30 mouse cellular contexts compared by ENCODE assay signal in the genomic region with DNA sequence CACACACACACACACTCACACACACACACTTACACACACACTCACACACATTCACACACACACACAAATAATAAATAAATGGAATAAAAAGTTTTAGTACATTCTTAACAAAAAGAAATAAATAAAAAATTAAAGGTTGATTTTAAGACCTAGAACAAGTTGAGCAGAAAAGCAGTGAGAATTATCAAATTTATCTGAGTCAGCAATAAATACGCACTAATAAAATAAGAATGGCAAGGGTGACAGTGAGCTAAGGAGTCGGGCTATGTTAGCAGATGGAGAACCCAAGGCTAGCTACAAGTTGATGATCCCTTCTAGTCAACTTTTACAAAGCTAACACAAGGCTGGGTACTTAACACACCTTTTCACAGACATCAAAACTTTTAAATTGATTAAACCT.
"Had no signal": no experiment of that assay in that cellular context is flagged by ENCODE, and none has a peak within 500 bp of the region (broad histone marks: within the 10 kb centered on the region; RNA-seq: fewer than 3 reads in every experiment).

No protein-coding gene starts in this region.

- H3K27me3 ChIP-seq: limb, embryonic 12.5 days; limb, embryonic 13.5 days; limb, embryonic 15.5 days; liver, embryonic 12.5 days; liver, embryonic 13.5 days; liver, embryonic 15.5 days; lung, embryonic 15.5 days; megakaryocyte, embryonic 14.5 days; midbrain, embryonic 12.5 days; midbrain, embryonic 13.5 days; midbrain, embryonic 15.5 days; neural tube, embryonic 12.5 days had no signal

- H3K9me3 ChIP-seq: limb, embryonic 10.5 days; limb, embryonic 12.5 days; limb, embryonic 13.5 days; limb, embryonic 15.5 days; liver, embryonic 12.5 days; liver, embryonic 13.5 days; liver, embryonic 15.5 days; lung, embryonic 15.5 days; megakaryocyte, embryonic 14.5 days; midbrain, embryonic 10.5 days; midbrain, embryonic 12.5 days; midbrain, embryonic 13.5 days; midbrain, embryonic 15.5 days; neural tube, embryonic 12.5 days had no signal

- H3K9ac ChIP-seq: limb, embryonic 12.5 days; limb, embryonic 13.5 days; limb, embryonic 15.5 days; liver, embryonic 12.5 days; liver, embryonic 13.5 days; liver, embryonic 14.5 days; liver, embryonic 15.5 days; liver, postnatal 0 days; lung, embryonic 14.5 days; lung, embryonic 15.5 days; midbrain, embryonic 12.5 days; midbrain, embryonic 13.5 days; midbrain, embryonic 15.5 days; neural tube, embryonic 12.5 days had no signal

- H3K4me1 ChIP-seq: limb, embryonic 10.5 days; limb, embryonic 12.5 days; limb, embryonic 13.5 days; limb, embryonic 15.5 days; liver, embryonic 12.5 days; liver, embryonic 13.5 days; liver, embryonic 15.5 days; lung, embryonic 15.5 days; megakaryocyte, embryonic 14.5 days; midbrain, embryonic 10.5 days; midbrain, embryonic 12.5 days; midbrain, embryonic 13.5 days; midbrain, embryonic 15.5 days; neural tube, embryonic 12.5 days had no signal

- H3K36me3 ChIP-seq: limb, embryonic 10.5 days; limb, embryonic 12.5 days; limb, embryonic 13.5 days; limb, embryonic 15.5 days; liver, embryonic 12.5 days; liver, embryonic 13.5 days; liver, embryonic 15.5 days; lung, embryonic 15.5 days; midbrain, embryonic 10.5 days; midbrain, embryonic 12.5 days; midbrain, embryonic 13.5 days; midbrain, embryonic 15.5 days; neural tube, embryonic 12.5 days had no signal

- H3K27ac ChIP-seq: limb, embryonic 10.5 days; limb, embryonic 12.5 days; limb, embryonic 13.5 days; limb, embryonic 15.5 days; liver, embryonic 12.5 days; liver, embryonic 13.5 days; liver, embryonic 14.5 days; liver, embryonic 15.5 days; lung, embryonic 15.5 days; macrophage; midbrain, embryonic 10.5 days; midbrain, embryonic 12.5 days; midbrain, embryonic 13.5 days; midbrain, embryonic 15.5 days; neural tube, embryonic 12.5 days had no signal

- DNase-seq: left cerebral cortex, postnatal 4 days; liver; liver, embryonic 13.5 days; liver, postnatal 0 days; lung, adult 18-20 months; lung, adult 2 months; lung, embryonic 14.5 days; lung, postnatal 10 days; lung, postnatal 14 days; lung, postnatal 36 days; lung, postnatal 4 days; midbrain, embryonic 14.5 days had no signal

- H3K4me2 ChIP-seq: limb, embryonic 12.5 days; limb, embryonic 13.5 days; limb, embryonic 15.5 days; liver, embryonic 11.5 days; liver, embryonic 12.5 days; liver, embryonic 13.5 days; liver, embryonic 15.5 days; lung, embryonic 14.5 days; lung, embryonic 15.5 days; midbrain, embryonic 11.5 days; midbrain, embryonic 12.5 days; midbrain, embryonic 13.5 days; midbrain, embryonic 15.5 days; neural tube, embryonic 12.5 days had no signal

- H3K4me3 ChIP-seq: limb, embryonic 10.5 days; limb, embryonic 12.5 days; limb, embryonic 13.5 days; limb, embryonic 15.5 days; liver, embryonic 12.5 days; liver, embryonic 13.5 days; liver, embryonic 15.5 days; lung, embryonic 15.5 days; megakaryocyte, embryonic 14.5 days; midbrain, embryonic 10.5 days; midbrain, embryonic 12.5 days; midbrain, embryonic 13.5 days; midbrain, embryonic 15.5 days; myocyte; neural tube, embryonic 12.5 days had no signal
